Mouse (Mus musculus): ENCODE measurements around the gene Gjc1.

Gjc1 gene

DNA sequence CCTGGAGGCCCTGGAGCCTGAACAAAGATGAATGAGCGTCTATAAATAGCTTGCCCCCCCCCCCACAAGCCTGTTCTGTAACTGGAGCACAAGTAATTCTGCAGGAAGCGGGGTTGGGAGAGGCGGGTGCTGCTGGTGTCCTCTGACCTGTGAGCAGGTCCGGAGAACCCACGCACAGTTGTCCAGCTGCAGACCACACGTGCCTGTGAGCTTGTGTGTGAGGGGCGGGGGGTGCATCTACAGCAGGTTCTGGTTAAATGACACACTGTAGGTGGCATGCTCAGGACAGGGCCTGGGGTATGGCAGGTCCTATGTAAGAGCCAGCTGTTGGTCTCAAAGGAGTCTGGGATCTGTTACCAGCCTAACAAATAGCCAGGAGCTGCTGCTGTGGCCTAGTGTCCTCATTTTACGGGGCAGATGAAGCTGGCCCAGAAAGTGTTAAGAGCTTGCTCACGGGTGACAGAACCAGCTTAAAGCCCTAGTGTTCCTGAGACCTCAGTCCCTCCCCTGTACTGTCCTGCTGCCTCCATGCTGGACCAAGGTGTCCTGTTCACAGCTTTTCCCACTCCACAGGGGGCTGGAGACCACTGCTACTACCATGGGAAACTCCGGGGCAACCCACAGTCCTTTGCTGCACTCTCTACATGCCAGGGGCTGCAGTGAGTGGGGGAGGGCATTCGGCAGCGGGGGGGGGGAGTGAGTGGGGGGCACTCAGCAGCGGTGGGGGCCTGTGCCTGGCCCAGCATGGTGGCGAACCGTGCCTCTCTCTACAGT is 48.7 kb downstream of the Gjc1 start:
- DNase-seq, result no peak

DNA sequence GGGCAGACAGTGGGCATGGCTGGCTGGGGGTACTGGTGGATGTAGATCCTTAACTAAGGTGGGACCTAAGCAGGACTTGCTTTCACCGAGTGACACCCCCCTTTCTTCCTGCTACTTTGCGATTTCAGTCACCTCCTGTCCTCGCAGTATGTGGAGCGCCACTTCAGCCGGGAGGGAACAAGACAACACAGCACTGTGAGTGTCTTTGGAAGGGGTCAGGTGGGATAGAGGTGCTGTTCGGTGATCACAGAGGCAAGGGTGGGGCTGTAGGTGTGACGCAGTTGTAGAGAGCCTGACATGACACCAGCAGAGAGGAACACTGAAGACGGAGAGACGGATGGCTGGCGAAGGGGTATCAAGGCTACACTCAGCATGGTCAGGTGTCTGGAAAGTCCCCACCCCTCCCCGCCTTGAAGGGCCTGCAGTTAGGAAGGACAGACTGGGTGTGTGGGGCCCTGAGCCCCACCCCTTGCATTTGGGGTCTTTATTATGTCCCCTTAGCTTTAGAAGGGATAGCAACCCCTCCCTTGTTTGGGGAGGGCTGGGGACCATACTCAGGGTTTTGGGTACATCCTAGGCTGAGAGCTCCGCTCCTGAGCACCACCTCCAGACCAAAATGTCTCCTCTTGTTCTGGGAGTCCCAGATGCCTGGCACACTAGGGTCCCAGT is 49.4 kb downstream of the Gjc1 start:
- no peak for DNase-seq

DNA sequence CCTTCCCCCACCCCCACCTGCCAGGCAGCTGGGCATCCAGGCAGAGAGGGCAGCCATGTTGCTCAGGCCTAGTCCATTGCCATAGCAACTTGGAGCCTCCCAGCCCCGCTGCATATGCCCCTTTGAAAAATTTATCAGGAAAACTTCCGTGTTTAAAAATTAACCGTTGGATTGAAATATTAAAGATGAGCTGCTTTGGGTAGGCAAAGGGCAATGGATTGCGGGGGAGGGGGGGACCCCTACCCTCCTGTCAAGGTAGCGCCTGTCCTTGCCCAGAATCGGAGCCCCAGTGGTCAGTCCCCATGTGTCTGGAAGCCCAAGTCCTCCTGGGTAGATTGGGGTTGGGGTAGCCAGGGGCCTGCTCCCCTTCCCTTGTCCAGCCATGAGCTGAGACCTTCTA is 50.4 kb downstream of the Gjc1 start:
- no peak for DNase-seq

DNA sequence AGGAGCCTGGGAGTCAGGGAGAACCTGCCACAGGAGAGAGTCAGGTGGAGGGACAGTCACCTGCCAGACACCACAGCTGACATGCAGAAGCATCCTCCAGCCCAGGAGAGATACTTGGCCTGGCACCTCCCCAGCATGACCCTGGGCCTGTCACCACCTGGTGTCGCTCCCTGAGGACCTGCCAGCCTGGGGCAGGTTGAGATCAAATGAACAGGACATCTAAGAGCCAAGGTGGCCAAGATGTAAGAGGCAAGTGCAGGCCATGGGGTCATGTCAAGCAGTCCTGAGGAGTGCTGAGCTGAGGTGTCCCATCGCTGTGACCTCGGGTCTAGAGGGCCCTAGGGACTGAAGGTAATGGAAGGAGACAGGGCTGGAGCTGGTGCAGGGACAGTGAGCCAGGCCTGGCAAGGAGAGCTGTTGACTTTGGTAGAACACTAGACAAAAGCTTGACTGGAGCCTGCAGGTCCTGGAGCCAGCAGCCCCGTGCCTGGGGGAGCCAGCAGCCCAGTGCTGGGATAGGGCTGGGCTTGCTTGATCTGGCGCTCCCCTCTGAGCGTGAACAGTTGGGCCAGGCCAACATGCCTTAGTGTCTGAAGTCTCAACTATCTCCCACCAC is 52.3 kb downstream of the Gjc1 start:
- DNase-seq, result no peak

DNA sequence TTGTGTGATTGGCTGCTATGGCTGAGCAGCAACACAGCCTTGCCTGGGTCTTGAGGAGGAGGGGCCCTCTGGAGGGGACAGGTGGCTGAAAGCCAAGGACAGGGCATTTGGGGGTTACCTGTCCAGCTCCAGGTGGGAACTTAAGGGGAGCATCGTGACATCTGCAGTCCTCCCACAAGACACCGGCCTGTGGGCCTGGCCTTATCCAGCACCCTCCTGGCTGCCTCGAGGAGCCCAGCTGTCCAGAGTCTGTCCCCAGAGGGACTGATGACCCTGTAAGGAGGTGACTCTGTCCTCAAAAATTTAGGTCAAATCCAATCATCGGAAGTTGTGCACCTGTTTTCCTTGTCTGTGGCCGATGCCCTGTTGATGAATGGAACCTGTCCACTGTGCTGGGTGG is 54.1 kb downstream of the Gjc1 start:
- no peak for DNase-seq

DNA sequence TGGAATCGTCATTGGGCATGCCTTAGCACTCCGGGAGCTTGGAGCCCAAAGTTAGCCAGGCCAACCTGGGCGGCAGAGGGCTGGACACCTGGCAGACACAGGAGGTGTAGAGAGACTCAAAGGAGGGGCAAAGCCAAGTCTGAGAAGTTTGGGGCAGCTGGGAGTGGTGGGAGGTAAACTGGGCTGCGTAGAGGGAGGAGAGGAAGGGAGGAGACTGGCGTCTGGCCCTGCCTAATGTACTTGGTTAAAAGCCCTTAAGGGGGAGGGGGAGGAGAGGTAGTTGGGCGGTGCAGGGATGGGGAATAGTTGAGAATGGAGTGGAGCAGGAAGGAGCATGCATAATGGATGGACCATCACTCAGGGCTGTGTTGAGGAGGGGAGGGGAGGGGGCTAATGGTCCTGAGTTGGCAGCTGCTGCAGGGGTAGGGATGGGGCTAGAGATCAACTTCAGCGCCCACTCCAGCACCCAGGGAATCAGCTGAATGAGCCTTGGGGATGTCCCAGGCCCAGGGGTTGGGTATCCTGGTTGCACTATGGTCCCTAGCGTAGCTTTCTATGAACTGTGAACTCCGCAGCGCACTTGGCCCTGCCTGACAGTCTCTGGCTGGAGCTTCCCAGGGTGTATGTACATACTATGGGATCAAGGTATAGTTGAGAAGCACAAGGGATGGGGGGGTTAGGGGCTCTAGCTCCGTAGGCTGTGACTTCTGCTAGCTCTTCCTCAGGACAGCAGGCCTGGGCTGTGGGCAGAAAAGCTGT is 56.3 kb downstream of the Gjc1 start:
- no peak for DNase-seq

DNA sequence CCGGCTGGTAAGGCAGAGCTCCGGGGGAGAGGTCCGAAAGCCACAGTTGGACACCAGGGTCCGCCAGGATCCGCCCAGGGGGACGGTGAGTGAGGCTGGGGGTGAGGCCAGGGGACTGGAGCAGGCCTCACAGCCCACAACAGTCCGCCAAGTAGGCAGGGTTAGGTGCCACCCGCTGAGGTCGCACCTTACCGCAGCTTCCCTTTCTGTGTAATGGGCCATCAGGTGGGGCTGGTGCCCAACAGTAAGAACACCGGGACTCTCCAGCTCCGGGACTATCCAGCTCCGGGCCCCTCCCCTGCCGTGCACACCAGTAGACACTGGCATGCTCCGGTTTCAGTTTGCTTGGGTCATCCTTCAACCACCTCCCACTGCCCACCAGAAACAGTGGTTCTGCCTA is 57.3 kb downstream of the Gjc1 start:
- no peak for DNase-seq

DNA sequence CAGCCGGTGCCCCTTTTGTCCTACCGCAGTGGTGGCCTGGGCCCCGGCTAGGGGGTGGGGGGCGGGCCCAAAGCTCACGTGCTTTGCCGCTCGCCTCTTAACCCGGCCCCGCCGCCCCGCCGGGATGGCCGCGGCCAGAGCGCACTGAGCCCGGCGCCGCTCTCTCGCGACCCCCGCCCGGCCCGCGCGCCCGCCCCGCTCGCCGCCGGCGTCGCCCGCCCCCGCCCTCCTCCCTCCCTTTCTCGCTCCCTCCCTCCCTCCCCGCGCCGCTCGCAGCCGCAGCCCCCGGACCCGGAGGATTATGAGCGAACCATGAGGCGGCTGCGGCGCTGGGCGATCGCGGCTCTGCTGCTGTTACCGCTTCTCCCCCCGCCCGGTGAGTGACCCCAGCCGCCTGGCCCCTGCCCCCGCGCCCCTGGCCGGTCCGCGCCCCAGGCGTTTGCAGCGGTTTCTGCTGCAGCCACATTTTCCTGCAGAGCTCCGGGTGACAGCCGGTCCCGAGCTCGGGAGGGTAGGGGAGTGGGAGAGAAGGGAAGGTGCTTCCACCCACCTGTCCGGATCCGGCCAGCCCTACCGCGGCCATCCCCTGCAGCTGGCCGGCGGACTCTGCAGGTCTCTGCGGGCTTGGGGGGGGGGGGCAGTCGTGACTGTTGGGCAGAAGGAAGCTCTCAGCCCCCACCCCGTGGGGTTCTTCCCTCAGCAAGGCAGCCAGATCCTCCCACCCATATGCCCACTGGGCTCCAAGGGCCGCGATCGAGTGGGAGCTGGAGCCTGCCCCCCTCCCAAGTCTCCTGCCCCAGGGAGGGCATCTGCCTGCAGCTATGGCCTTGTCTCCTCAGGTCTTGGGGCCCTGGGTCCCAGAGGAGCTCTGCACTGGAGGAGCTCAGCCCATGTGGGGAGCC is 57.9 kb downstream of the Gjc1 start, which contains the start of gene Adam11:
TSS of gene Adam11 (plus strand) at position 131 of the 902 bp plus-strand sequence.
- no peak for DNase-seq

DNA sequence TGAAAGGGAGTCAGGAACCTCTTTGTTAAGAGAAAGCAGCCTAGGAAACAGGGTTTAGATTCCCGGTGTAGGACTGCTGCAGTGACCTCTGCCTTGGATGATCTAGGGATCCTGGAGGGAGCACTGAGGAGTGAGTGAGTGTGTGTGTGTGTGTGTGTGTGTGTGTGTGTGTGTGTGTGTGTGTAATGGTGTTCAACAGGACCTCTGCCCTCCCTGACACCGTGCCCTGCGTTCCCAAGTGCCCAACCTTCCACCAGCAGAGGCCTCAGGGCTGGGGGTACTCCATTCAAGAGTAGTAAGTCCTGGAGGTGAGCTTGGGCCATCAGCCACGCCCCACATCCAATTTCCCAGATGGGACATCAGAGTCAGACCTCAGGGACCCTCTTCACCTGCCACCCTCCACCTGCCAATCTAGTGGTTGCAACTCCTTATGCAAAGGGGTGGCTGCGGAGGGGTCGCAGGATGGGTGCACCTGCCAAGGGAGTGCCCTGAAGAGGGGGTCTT is 58.6 kb downstream of the Gjc1 start:
- no peak for DNase-seq

DNA sequence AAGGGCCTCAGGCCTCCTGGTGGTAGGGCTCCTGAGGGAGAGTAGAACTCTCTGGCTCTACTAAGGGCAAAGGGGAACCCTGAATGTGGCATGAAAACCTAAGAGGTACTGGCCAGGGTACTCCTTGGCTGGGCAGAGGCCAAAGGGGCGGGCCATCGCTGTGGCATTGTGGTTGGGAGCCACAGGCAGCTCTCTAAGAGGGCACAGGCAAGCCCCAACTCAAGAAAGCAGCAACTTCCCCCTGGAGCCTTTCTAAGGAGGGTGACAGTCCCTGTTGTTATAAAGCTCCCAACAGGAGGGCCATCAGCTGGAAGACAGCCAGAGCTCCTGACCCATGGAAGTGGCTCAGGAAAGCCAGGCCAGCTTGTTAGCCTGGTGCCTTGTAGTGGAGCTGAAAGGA is 60.5 kb downstream of the Gjc1 start:
- DNase-seq, result no peak

DNA sequence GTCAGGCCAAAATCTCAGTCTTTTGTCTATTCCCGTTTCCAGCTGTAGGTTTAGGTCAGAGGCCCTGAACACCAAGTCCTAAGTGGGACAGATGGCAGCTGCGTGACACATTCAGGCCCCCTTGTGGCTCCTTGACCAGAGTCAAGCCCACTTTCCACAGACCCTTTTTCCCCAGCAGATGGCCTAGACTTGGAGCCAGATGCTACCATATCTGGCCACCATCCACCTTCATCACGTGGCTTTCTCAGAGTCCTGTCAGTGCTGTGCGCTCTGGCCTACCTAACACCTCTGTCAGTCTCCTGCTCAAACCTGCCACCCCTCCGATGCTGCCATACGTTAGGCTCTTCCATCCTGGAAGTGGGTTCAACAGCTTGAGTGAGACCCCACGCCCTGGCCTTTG is 64.1 kb downstream of the Gjc1 start:
- no peak for DNase-seq

DNA sequence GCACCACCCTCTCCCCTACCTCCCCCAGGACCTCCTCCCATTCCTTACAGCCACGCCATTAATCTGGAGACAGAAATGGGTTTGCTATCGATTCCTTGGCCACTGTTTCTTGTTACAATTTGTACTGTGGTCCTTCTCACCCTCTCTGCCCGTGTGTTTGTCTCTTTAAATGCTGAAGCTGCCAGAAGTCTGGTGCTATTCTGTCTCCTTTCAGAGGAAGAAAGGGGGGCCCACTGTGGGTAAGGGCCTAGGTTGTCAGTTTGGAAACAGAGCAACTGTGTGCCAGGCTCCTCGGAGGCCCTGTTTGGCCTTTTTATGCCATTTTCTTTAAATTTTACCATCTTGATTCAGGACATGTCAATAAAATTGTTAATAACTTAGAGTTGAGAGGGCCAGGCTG is 65.1 kb downstream of the Gjc1 start:
- DNase-seq, result no peak

DNA sequence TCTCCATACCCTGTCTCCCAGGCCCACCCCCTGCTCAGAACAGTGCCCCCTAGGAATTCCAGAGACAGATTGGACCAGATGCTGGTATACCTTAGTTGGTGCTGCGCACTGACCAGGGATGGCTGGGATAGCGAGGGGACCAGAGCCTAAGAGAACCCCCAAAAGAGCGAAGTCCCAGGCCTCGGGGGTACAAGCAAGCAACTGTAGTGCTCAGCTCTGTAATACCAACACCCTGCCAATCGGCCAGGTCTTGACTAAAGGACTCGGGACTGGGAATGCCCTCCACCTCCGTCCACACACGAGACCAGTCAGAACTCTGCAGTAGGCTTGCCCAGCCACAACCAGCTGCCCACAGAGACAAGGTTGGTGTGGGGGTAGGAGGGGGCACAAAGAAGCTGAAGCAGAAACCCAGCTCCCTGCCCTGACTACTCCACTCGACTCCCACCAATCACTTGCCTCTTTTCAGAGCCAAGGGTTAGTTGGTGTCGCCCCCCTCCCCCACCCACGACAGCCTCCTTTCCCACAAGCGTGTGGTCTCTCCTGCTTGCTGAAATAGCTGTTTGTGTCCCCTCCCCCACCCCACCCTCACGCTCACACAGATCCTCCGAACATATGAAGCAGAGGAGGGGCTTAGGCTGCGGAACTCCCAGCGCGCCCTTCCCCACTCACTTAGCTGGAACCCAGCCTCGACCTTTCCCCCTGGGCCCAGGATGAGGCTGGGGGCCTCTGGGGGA is 65.7 kb downstream of the Gjc1 start:
- DNase-seq, result no peak

DNA sequence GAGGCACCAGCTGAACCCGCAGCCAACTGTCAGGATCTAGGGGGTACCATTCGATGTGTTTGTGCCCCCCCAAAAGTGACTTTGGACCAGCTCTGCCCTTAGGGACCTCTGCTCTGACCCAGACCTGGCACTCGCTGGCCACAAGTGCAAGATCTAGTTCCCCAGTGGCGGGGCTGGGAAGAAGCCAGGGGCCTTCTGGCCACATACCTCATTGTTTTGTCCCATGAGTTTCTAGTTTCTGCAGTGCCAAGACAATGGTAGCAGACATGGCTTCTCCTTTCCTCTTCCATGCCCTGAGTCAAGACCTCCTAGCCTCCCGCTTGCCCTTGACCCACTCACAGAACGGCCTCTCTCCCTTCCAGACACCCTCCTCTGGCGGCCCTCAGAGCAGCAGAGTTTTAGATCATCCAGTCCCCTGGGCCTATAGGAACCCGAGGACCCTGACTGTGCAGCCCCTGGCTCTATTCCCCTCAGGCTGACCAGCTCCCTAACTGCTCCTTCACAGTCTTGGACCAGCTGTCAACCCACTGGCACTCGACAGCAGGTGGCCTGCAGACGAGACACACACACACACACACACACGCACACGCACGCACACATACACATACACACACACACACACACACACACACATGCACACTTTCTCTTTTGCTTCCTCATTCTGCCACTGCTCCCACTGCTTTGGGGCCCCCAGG is 66.5 kb downstream of the Gjc1 start:
- no peak for DNase-seq

DNA sequence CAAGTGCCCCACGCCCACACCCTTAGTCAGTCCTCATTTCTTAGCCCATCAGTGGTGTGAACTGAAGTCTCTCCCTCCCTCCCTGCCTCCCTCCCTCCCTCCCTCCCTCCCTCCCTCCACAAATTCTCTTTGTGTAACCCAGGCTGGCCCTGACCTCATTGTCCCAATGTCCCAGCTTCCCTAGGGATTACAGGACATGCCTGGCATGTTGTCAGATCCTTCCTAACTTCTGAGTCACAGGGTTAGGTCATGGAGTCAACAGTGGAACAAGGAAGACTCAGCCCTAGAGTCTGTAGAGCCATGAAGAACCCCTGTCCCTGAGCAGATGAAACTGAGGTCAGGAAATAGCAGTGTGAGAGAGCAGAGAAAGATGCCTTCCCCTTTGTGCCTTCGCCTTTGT is 69.8 kb downstream of the Gjc1 start:
- DNase-seq, result no peak
